Mouse (Mus musculus): ENCODE results near the gene Banf1. TPM values are rescaled to one million over a fixed set of nuclear protein-coding genes. Genes with fewer than 3 reads are reported as not detected.
"Not testable (repeated sequence)": the region's sequence is repeated elsewhere in the genome, so short reads cannot be mapped to it uniquely, and the experiment has no call there.

The Banf1 gene
- polyA plus RNA-seq, 1 experiment from 2014 or later: 327 TPM

DNA sequence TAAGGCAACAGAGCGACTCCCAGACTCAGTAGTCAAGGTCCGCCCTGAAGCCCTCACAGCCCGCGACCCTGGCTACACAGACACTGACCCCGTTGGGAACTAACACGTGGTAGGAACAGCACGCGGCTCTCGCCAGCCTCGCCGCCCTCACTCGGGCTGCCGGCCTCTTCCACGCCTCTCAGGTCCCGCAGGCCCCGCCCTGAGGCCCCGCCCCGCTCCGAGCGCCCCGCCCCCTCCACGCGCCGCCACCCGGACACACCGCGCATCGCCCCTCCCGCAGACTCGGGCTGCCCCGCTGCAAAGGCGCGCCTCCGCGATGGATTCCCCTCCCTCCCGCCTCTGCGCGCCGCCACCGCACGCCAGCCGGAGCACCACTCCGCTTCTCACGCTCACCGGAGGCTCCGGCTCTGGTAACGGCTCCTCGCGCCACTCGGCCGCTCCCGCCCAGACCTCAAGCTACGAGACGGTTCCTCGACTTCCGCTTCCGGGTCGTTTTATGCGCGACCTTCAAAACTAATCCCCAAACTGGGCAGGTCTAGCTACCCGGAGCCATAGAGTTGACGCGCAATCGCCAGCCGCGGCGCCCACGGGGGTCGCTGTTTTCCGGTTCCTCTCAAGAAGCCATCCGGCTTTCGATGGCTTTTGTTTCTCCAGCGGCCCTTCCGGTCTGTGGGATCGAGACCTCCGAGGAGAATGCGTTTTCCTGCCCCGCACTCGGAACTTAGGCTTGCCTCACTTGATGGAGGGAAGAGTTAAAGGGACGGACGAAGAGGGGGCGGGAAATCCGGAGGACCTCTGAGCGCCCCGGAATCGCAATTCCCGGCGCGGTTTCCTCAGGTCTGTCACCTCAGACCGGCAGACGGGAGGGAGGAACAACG is 554 bp downstream of the Banf1 start, which contains the start of gene Eif1ad:
TSS of gene Eif1ad (plus strand) at position 567 of the 878 bp plus-strand sequence.
- Histone ChIP-seq H3K4me1 (ENCODE audit: control insufficient read depth, insufficient read depth, low read length) (peaks cover 15% of the 10 kb centered on the region), H3K4me3 (ENCODE audit: low read depth, low read length) (peak within 1 kb of the TSS; percentile 94), H3K27ac (ENCODE audit: low read depth, low read length) (peak within 1 kb of the TSS; percentile 91), H3K9ac (replicated peaks; ENCODE audit: low read depth, low read length) (peak within 1 kb of the TSS; percentile 76), H3K36me3 (ENCODE audit: control insufficient read depth, insufficient read depth, low read length) (peaks cover 16% of the 10 kb centered on the region), H3K9me3 (ENCODE audit: control insufficient read depth, low read length) (no peaks in the 10 kb centered on the region), H3K4me2 (ENCODE audit: low read depth, low read length) (peak within 1 kb of the TSS; percentile 71), H3K27me3 (ENCODE audit: control insufficient read depth, insufficient read depth, low read length) (no peaks in the 10 kb centered on the region)
- under 1% methylated on average over 87 of the region's 92 CpGs for WGBS
- peak; percentile 97 for ATAC-seq (ENCODE audit: low read depth)

- Histone ChIP-seq H3K27ac (ENCODE audit: low read depth, low read length) (peak overlapping the region; percentile 91; the same call in 1 of the 2 replicates), H3K9me3 (ENCODE audit: control insufficient read depth, low read length) (no peaks in the 10 kb centered on the region), H3K36me3 (ENCODE audit: control insufficient read depth, insufficient read depth, low read length) (peaks cover 16% of the 10 kb centered on the region), H3K4me1 (ENCODE audit: control insufficient read depth, insufficient read depth, low read length) (peaks cover 15% of the 10 kb centered on the region), H3K4me2 (ENCODE audit: low read depth, low read length) (peak overlapping the region; percentile 71), H3K27me3 (ENCODE audit: control insufficient read depth, insufficient read depth, low read length) (no peaks in the 10 kb centered on the region), H3K9ac (replicated peaks; ENCODE audit: low read depth, low read length) (peak overlapping the region; percentile 76), H3K4me3 (ENCODE audit: low read depth, low read length) (peak overlapping the region; percentile 94)
- ATAC-seq (ENCODE audit: low read depth): no peak
- WGBS: 17% methylated on average over 11 of the region's 11 CpGs
Measured at GRCm38 (mm10) chr19:5365751-5366150, 1.2 kb downstream of the Banf1 start.

- ATAC-seq (ENCODE audit: low read depth): no peak
- no peaks in the 10 kb centered on the region for H3K27me3 ChIP-seq (ENCODE audit: control insufficient read depth, insufficient read depth, low read length)
- H3K9me3 ChIP-seq (ENCODE audit: control insufficient read depth, low read length): no peaks in the 10 kb centered on the region
- no peak overlapping the region for H3K27ac ChIP-seq (ENCODE audit: low read depth, low read length)
- no peak overlapping the region for H3K4me2 ChIP-seq (ENCODE audit: low read depth, low read length)
- peaks cover 15% of the 10 kb centered on the region for H3K4me1 ChIP-seq (ENCODE audit: control insufficient read depth, insufficient read depth, low read length)
- H3K36me3 ChIP-seq (ENCODE audit: control insufficient read depth, insufficient read depth, low read length): 0 out of 2 replicates have a peak, but pooled peaks cover 3% of the 10 kb centered on the region
- 100% methylated on average over 2 of the region's 2 CpGs for WGBS
- H3K9ac ChIP-seq (replicated peaks; ENCODE audit: low read depth, low read length): no peak overlapping the region
- no peak overlapping the region for H3K4me3 ChIP-seq (ENCODE audit: low read depth, low read length)
Measured at GRCm38 (mm10) chr19:5364124-5364523, 2.8 kb downstream of the Banf1 start.

GRCm38 (mm10) chr19:5362186-5362585 is 4.8 kb downstream of the Banf1 start:
- Histone ChIP-seq H3K9ac (replicated peaks; ENCODE audit: low read depth, low read length) (no peak overlapping the region), H3K4me3 (ENCODE audit: low read depth, low read length) (no peak overlapping the region), H3K27me3 (ENCODE audit: control insufficient read depth, insufficient read depth, low read length) (no peaks in the 10 kb centered on the region), H3K27ac (ENCODE audit: low read depth, low read length) (no peak overlapping the region), H3K4me1 (ENCODE audit: control insufficient read depth, insufficient read depth, low read length) (peaks cover 7% of the 10 kb centered on the region), H3K4me2 (ENCODE audit: low read depth, low read length) (no peak overlapping the region), H3K36me3 (ENCODE audit: control insufficient read depth, insufficient read depth, low read length) (no peaks in the 10 kb centered on the region), H3K9me3 (ENCODE audit: control insufficient read depth, low read length) (no peaks in the 10 kb centered on the region)
- 78% methylated on average over 2 of the region's 2 CpGs for WGBS
- ATAC-seq (ENCODE audit: low read depth): no peak

GRCm38 (mm10) chr19:5356080-5356479 is 10.9 kb downstream of the Banf1 start:
- Histone ChIP-seq H3K27me3 (ENCODE audit: control insufficient read depth, insufficient read depth, low read length) (no peaks in the 10 kb centered on the region), H3K4me1 (ENCODE audit: control insufficient read depth, insufficient read depth, low read length) (no peaks in the 10 kb centered on the region), H3K27ac (ENCODE audit: low read depth, low read length) (no peak overlapping the region), H3K36me3 (ENCODE audit: control insufficient read depth, insufficient read depth, low read length) (no peaks in the 10 kb centered on the region), H3K4me3 (ENCODE audit: low read depth, low read length) (no peak overlapping the region), H3K9me3 (ENCODE audit: control insufficient read depth, low read length) (no peaks in the 10 kb centered on the region), H3K4me2 (ENCODE audit: low read depth, low read length) (no peak overlapping the region), H3K9ac (replicated peaks; ENCODE audit: low read depth, low read length) (no peak overlapping the region)
- ATAC-seq (ENCODE audit: low read depth): no peak
- WGBS: no CpG with 5 or more reads among the region's 1 CpGs

DNA sequence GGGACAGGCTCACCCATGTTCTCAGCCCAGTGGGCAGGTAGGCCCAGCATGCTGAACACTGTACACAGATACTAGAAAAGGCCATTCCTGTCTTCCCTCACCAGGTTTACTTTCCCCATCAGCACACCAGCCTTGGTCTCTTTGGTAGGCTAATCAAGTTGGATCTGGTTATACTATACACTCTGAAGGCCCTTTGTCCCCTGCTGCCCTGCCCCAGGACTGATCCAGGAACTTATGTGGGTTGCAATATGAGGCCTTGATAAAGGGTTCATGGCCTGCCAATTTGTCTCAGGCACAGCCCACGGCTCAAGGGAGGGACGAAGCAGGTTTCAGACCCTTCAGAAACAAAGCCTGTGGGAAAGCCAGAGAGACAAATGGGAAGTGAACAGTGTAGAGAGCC is 13.4 kb downstream of the Banf1 start:
- no peak overlapping the region for H3K9ac ChIP-seq (replicated peaks; ENCODE audit: low read depth, low read length)
- no peaks in the 10 kb centered on the region for H3K36me3 ChIP-seq (ENCODE audit: control insufficient read depth, insufficient read depth, low read length)
- no peak overlapping the region for H3K4me3 ChIP-seq (ENCODE audit: low read depth, low read length)
- no peak overlapping the region for H3K27ac ChIP-seq (ENCODE audit: low read depth, low read length)
- no peaks in the 10 kb centered on the region for H3K4me1 ChIP-seq (ENCODE audit: control insufficient read depth, insufficient read depth, low read length)
- ATAC-seq (ENCODE audit: low read depth): no peak
- no peaks in the 10 kb centered on the region for H3K27me3 ChIP-seq (ENCODE audit: control insufficient read depth, insufficient read depth, low read length)
- 88% methylated on average over 2 of the region's 2 CpGs for WGBS
- no peak overlapping the region for H3K4me2 ChIP-seq (ENCODE audit: low read depth, low read length)
- no peaks in the 10 kb centered on the region for H3K9me3 ChIP-seq (ENCODE audit: control insufficient read depth, low read length)

GRCm38 (mm10) chr19:5349502-5349873 is 17.5 kb downstream of the Banf1 start, which contains the start of gene Cst6:
Gene Cst6 (minus strand): TSS chr19:5349574.
- ATAC-seq (ENCODE audit: low read depth); H3K9me3 ChIP-seq (ENCODE audit: control insufficient read depth, low read length); H3K4me1 ChIP-seq (ENCODE audit: control insufficient read depth, insufficient read depth, low read length); H3K36me3 ChIP-seq (ENCODE audit: control insufficient read depth, insufficient read depth, low read length); H3K27me3 ChIP-seq (ENCODE audit: control insufficient read depth, insufficient read depth, low read length); H3K27ac ChIP-seq (ENCODE audit: low read depth, low read length): not testable (repeated sequence)
- 61% methylated on average over 6 of the region's 6 CpGs for WGBS
- H3K4me2 ChIP-seq (ENCODE audit: low read depth, low read length): peak within 1 kb of the TSS; percentile 64
- peak within 1 kb of the TSS; percentile 53 for H3K9ac ChIP-seq (replicated peaks; ENCODE audit: low read depth, low read length)
- H3K4me3 ChIP-seq (ENCODE audit: low read depth, low read length): peak within 1 kb of the TSS; percentile 32

GRCm38 (mm10) chr19:5348526-5349501 is 18.2 kb downstream of the Banf1 start:
- Histone ChIP-seq H3K4me2 (ENCODE audit: low read depth, low read length) (peak overlapping the region; percentile 64), H3K27me3 (ENCODE audit: control insufficient read depth, insufficient read depth, low read length) (no peaks in the 10 kb centered on the region), H3K9me3 (ENCODE audit: control insufficient read depth, low read length) (no peaks in the 10 kb centered on the region), H3K4me1 (ENCODE audit: control insufficient read depth, insufficient read depth, low read length) (no peaks in the 10 kb centered on the region), H3K4me3 (ENCODE audit: low read depth, low read length) (peak overlapping the region; percentile 32), H3K27ac (ENCODE audit: low read depth, low read length) (no peak overlapping the region), H3K9ac (replicated peaks; ENCODE audit: low read depth, low read length) (peak overlapping the region; percentile 53), H3K36me3 (ENCODE audit: control insufficient read depth, insufficient read depth, low read length) (no peaks in the 10 kb centered on the region)
- 0 out of 2 replicates have a peak, but pooled peaks have one; percentile 49 for ATAC-seq (ENCODE audit: low read depth)
- WGBS: 7% methylated on average over 34 of the region's 34 CpGs

Measured in neural tube, embryonic 14.5 days (tissue).